9 mouse cellular contexts compared by ENCODE assay signal in genomic region chr2:167059960-167060359, GRCm38 (mm10). TPM values are rescaled to one million over a fixed set of nuclear protein-coding genes. Genes with fewer than 3 reads are reported as not detected.
DNase-seq lines count a peak whose midpoint lies in the region; ATAC-seq and TF ChIP-seq lines count a peak whose summit lies in the region.
"Had no signal": no experiment of that assay in that cellular context is flagged by ENCODE, and none has a peak within 500 bp of the region (broad histone marks: within the 10 kb centered on the region; RNA-seq: fewer than 3 reads in every experiment).

No protein-coding gene starts in this region.

- H3K4me2 ChIP-seq in lung, embryonic 14.5 days: peak overlapping the region; percentile 12; the same call in 1 of the 2 replicates
- no peak overlapping the region for H3K4me2 ChIP-seq in forebrain, postnatal 0 days (ENCODE audit: low read depth)
- H3K4me2 ChIP-seq in neural tube, embryonic 12.5 days (replicated peaks): peak overlapping the region; percentile 29; the same call in 1 of the 2 replicates
- H3K4me2 ChIP-seq: limb, embryonic 15.5 days had no signal

- no peak overlapping the region for H3K9ac ChIP-seq in lung, embryonic 14.5 days
- peak overlapping the region; percentile 14; the same call in 1 of the 2 replicates for H3K9ac ChIP-seq in forebrain, postnatal 0 days
- 0 out of 2 replicates have a peak overlapping the region, but pooled peaks have one; percentile 13 for H3K9ac ChIP-seq in neural tube, embryonic 12.5 days
- H3K9ac ChIP-seq: limb, embryonic 15.5 days had no signal

- no peaks in the 10 kb centered on the region for H3K9me3 ChIP-seq in lung, embryonic 14.5 days (ENCODE audit: low read depth, low read length)
- no peaks in the 10 kb centered on the region for H3K9me3 ChIP-seq in forebrain, postnatal 0 days (ENCODE audit: low read length)
- no peaks in the 10 kb centered on the region for H3K9me3 ChIP-seq in neural tube, embryonic 12.5 days
- H3K9me3 ChIP-seq: limb, embryonic 15.5 days had no signal

- ATAC-seq in lung, embryonic 14.5 days (ENCODE audit: insufficient read depth): no peak
- ATAC-seq in forebrain, postnatal 0 days: no peak
- ATAC-seq in neural tube, embryonic 12.5 days (ENCODE audit: low FRiP score, low read depth): no peak

- H3K4me3 ChIP-seq in lung, embryonic 14.5 days (ENCODE audit: low read depth, low read length): no peak overlapping the region
- no peak overlapping the region for H3K4me3 ChIP-seq in forebrain, postnatal 0 days (ENCODE audit: low read depth, low read length)
- no peak overlapping the region for H3K4me3 ChIP-seq in neural tube, embryonic 12.5 days
- H3K4me3 ChIP-seq: limb, embryonic 15.5 days had no signal

- no peak for TF ChIP-seq CTCF in lung, embryonic 14.5 days (IDR thresholded peaks at IDR 0.05; ENCODE audit: low read depth)
- TF ChIP-seq CTCF in forebrain, postnatal 0 days (IDR thresholded peaks at IDR 0.05; ENCODE audit: low read depth): no peak

- H3K4me1 ChIP-seq in lung, embryonic 14.5 days (ENCODE audit: insufficient read depth): 0 out of 2 replicates have a peak, but pooled peaks cover 4% of the 10 kb centered on the region
- H3K4me1 ChIP-seq in forebrain, postnatal 0 days (ENCODE audit: insufficient read depth): peaks cover 12% of the 10 kb centered on the region
- peaks cover 21% of the 10 kb centered on the region for H3K4me1 ChIP-seq in neural tube, embryonic 12.5 days

- WGBS in lung, embryonic 14.5 days: 57% methylated on average over 12 of the region's 12 CpGs
- 65% methylated on average over 12 of the region's 12 CpGs for WGBS in forebrain, postnatal 0 days
- WGBS in neural tube, embryonic 12.5 days: 65% methylated on average over 12 of the region's 12 CpGs

- peaks cover 44% of the 10 kb centered on the region for H3K36me3 ChIP-seq in lung, embryonic 14.5 days (ENCODE audit: insufficient read depth)
- H3K36me3 ChIP-seq in forebrain, postnatal 0 days (ENCODE audit: insufficient read depth): peaks cover 35% of the 10 kb centered on the region
- peaks cover 42% of the 10 kb centered on the region for H3K36me3 ChIP-seq in neural tube, embryonic 12.5 days

- H3K27me3 ChIP-seq in lung, embryonic 14.5 days (ENCODE audit: insufficient read depth, low read length): no peaks in the 10 kb centered on the region
- H3K27me3 ChIP-seq in forebrain, postnatal 0 days (ENCODE audit: insufficient read depth, low read length): no peaks in the 10 kb centered on the region
- H3K27me3 ChIP-seq in neural tube, embryonic 12.5 days (replicated peaks): no peaks in the 10 kb centered on the region
- H3K27me3 ChIP-seq: limb, embryonic 15.5 days had no signal

- DNase-seq in lung, embryonic 14.5 days: no peak
- DNase-seq in lung, adult 18-20 months: no peak
- DNase-seq in forebrain, postnatal 0 days: no peak
- DNase-seq in kidney, adult 9 months: peak; percentile 82
- DNase-seq in adrenal gland, adult 8-10 months: no peak
- no peak for DNase-seq in urinary bladder, postnatal 4 days (ENCODE audit: low spot score in 2 of 2)
- DNase-seq: heart, postnatal 10 days had no signal

- no peak overlapping the region for H3K27ac ChIP-seq in lung, embryonic 14.5 days (ENCODE audit: low read depth)
- no peak overlapping the region for H3K27ac ChIP-seq in forebrain, postnatal 0 days (ENCODE audit: low read depth, low read length)
- no peak overlapping the region for H3K27ac ChIP-seq in neural tube, embryonic 12.5 days
- H3K27ac ChIP-seq: limb, embryonic 15.5 days had no signal

RNA-seq across cellular contexts. Expression of gene Znfx1, which starts 2.9 kb away (rescaled TPM):
- 7.0 and 8.9 TPM in 2 replicates for polyA plus RNA-seq in lung, embryonic 14.5 days (2014; fragmentation: Nextera tagmentation; extraction: Ambion mirVana)
- 20.5 and 25.4 TPM in 2 replicates for total RNA-seq in forebrain, postnatal 0 days (2014; rRNA removed)
- 2.2 and 4.4 TPM in 2 replicates for polyA plus RNA-seq in forebrain, postnatal 0 days (2015; fragmentation: Nextera tagmentation; extraction: Ambion mirVana)
- polyA plus RNA-seq in neural tube, embryonic 12.5 days (2016; fragmentation: Nextera tagmentation; extraction: Ambion mirVana): 8.2 and 9.6 TPM in 2 replicates
- total RNA-seq in adrenal gland, adult 8-10 months (2022): 10 to 100 TPM; 49.6 to 76.3 (median 64.9) TPM

RNA-seq across cellular contexts. Expression of gene Ddx27, which starts 45.0 kb away (rescaled TPM):
- 46.3 and 52.6 TPM in 2 replicates for polyA plus RNA-seq in lung, embryonic 14.5 days (2014; fragmentation: Nextera tagmentation; extraction: Ambion mirVana)
- 37.9 and 42.5 TPM in 2 replicates for total RNA-seq in forebrain, postnatal 0 days (2014; rRNA removed)
- 28.4 and 36.9 TPM in 2 replicates for polyA plus RNA-seq in forebrain, postnatal 0 days (2015; fragmentation: Nextera tagmentation; extraction: Ambion mirVana)
- polyA plus RNA-seq in neural tube, embryonic 12.5 days (2016; fragmentation: Nextera tagmentation; extraction: Ambion mirVana): 43.8 and 44.5 TPM in 2 replicates
- 10 to 100 TPM; 29.3 to 40.7 (median 34.2) TPM for total RNA-seq in adrenal gland, adult 8-10 months (2022)
